Mouse (Mus musculus): ENCODE results near the gene Rpl36al. TPM values are rescaled to one million over a fixed set of nuclear protein-coding genes. Genes with fewer than 3 reads are reported as not detected.
A peak's percentile ranks its signal among the peaks of the same experiment; 100 is the strongest.

Rpl36al gene
- 891 and 1,224 TPM in 2 replicates for total RNA-seq (2017)

DNA sequence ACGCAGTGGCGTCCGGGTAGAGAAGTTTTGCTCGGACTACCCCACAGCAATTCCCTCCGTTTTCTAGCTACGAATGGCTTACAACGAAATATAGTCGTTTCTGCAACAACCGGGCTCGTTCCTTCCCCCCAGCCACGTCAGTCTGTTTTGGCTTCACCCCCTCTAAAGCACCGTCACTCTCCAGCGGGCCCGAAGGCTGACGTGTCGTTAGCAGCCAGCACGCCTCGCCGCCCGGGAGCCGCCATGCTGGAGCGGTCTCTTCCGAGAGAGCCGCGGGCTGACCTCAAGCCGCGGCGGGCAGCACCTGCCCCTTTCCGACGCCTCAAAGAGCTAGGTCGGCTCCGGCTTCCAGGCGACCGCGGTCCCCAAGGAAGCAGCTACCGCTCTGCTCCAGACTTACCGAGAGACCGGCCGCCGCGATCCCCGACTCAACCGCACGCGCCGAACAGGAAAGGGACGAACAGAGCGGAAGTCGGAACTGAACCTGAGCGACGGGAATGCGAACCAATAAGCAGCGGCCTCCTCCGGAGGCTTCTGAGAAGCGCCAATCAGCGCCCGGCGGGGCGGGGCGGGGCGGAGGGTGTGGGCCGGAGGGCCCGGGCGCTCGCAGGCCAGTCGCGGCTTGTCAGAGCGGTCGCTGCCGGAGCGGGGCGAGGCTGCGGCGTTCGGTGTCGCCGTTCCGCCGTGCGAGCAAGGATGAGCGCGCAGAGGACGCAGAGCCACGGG, at the start of gene Rpl36al, which contains the start of gene Mgat2:
TSS of gene Rpl36al (minus strand) at position 501 of the 726 bp plus-strand sequence.
TSS of gene Mgat2 (plus strand) at position 575 of the 726 bp plus-strand sequence.
- peak; percentile 93 for ATAC-seq (replicated peaks; ENCODE audit: low read depth, poor library complexity, severe bottlenecking)

DNA sequence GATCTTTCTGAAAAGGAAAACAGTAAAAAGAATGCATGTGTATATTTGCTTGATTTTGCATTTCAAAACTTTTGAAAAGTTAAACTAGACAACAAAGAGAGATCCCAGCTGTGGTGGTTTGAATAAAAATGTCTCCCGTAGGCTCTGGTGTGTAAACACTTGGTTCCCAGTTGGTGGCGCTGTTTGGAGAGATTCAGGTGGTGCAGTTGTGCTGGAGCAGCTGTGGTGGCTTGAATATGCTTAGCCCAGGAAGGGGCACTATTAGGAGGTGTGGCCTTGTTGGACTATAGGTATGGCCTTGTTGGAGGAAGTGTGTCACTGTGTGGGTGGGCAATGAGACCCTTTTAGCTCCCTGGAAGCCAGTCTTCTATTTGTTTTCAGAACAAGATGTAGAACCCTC, 45.4 kb upstream of the Rpl36al start:
- peak; percentile 68 for ATAC-seq (replicated peaks; ENCODE audit: low read depth, poor library complexity, severe bottlenecking)

DNA sequence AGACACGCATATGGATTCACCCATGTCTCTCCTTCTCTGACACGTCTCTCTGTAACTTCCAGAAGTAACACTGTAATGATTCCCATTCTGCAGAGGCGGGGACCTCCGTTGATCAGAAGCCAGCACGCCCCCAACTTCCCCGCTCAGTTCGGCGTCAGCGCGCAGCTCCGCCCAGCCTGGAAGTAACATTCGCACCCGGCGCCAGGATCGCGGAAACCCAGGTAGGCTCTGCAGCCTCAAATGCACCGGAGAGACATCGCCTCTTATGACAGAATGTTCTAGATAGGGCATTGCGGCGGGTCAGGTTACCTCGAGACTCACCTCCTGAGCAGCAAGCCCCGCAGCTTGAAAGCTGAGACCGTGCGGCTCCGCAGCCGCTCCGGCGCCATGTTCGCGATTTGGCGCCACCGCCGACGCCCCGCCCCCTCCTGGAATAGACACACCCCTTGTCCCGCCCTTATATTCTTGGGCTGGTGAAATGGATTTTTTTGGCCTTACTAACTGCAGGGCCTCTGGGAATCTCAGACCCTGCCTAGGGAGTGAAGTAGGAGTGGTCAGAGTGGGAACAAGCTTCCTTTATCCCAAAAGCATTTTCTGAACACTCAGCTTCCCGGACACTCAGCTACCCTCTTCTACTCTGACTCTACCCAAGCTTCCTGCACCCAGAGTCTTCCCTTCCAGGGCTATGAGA, 44.0 kb upstream of the Rpl36al start, which contains the start of gene Pole2:
TSS of gene Pole2 (minus strand) at position 420 of the 691 bp plus-strand sequence.
- ATAC-seq (replicated peaks; ENCODE audit: low read depth, poor library complexity, severe bottlenecking): peak; percentile 94

DNA sequence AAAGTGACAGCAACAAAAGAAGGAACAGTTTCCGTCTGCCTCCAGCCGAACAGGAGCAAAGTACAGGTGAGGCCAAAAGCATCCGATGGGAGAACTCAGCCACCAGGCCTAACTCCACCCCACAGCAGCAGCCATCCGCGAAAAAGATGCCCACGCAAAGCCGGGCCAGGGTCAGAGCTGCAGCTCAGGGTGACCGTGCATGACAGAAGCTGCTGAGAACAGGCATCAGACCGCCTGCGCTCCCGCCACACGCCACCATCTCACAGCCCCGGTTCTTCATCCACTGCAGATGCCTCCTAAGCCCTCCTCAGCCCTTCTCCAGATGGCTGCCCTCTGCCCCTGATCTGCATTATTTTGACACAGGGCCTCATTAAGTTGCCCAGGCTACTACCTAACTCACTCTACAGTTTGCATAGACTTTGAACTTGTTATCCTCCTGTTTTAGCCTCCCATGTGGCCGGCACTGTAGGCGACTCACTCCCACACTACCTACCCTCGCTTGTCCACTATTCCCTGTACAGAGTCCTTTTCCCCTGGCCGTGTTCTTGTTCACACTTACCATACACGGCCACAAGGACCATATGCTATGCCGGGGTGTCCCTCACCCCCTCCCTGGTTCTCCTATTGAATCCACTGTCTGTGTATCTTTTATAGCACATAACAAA, 36.9 kb upstream of the Rpl36al start:
- ATAC-seq (replicated peaks; ENCODE audit: low read depth, poor library complexity, severe bottlenecking): no peak

DNA sequence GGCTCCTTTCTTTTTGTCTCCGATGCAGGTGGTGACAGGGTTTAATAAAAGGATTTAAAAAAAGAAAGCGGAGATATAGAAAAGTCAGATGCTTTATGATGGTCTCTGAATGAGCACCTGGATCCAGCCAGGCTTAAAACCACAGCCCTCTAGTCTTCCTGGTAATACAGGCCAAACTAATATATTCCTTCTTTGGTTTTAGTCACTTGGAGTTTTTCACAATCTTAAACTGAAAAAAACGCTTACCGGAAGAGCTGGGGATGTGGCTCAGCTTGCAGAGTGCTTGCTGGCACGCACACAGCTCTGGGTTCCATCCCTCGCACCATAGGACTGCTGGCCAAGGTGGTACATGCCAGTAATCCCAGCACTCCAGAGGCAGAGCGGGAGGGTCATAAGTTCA, 32.7 kb upstream of the Rpl36al start:
- no peak for ATAC-seq (replicated peaks; ENCODE audit: low read depth, poor library complexity, severe bottlenecking)

DNA sequence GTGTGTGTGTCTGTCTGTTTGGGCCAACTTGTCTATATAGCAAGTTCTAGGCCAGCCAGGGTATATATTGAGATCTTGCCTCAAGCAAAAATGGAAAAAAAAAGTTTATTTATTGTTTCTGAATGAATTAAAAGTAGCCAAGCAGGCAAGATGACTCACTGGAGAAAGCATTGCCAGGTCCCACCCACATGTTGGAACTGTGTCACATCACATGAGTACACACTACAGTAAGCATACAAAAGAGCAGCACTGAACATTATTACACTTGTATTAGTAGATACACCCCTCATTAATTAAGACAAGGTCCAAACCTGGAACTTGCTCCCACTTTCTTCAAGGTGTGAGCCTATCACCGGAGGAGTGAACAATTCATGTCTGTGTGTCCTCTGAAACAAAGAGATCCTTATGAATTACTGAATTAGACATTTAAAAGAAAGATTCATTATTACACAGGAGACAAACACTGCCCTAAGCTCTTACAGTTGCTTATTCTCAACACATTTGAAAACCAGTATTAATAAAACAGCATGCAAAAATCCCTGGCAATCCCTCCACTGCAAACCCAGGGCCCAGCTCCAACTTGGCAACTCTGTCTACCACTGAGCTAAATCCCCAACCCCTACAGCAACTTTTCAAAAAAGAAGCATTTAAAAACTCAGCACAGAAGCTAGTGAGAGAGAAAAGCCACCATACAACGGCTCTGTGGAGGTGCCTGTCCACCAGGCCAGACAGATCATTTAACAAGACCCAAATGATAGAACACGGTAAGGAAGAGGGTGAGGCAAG, 31.3 kb upstream of the Rpl36al start:
- ATAC-seq (replicated peaks; ENCODE audit: low read depth, poor library complexity, severe bottlenecking): no peak

DNA sequence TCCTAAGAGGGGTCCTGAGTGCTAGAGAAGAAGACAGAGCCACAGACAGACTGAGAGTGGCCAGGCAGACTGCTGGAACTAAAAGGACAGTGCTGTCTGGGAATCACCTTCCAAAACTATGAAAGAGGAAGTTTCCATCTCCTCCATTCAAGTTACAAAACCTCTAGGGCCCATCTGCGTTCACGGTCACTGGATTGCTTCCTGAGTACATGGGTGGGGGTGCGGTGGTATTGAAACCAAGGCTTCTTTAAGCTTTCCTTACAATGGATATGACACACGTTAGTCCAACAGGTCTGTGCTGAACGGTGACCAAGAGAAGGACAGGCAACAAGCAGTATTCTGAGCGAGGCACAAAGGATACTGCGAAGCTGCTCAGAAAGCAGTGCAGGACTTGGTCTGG, 30.5 kb upstream of the Rpl36al start:
- ATAC-seq (replicated peaks; ENCODE audit: low read depth, poor library complexity, severe bottlenecking): peak; percentile 69

DNA sequence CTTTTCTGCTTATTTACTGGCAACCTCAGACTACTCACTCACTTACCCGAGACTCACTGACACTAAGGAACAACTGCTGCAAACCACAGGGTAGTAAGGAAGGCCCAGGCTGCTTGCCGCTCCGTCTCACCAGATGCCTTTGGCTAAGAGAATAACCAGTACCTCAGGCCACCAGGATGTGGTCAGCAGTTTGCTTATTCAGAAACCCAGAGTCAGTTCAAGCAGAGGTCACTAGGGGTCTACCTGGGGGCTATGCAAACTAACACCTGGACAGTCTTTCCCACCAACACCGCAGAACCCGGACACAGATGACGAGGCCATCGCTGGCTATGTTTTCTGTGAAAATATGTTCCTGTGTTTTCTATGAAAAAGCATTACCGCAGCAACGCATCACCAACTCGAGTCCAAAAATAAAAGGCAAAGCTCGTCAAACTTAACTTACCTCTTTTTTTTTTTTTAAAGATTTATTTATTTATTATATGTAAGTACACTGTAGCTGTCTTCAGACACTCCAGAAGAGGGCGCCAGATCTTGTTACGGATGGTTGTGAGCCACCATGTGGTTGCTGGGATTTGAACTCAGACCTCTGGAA, 29.4 kb upstream of the Rpl36al start:
- ATAC-seq (replicated peaks; ENCODE audit: low read depth, poor library complexity, severe bottlenecking): no peak

DNA sequence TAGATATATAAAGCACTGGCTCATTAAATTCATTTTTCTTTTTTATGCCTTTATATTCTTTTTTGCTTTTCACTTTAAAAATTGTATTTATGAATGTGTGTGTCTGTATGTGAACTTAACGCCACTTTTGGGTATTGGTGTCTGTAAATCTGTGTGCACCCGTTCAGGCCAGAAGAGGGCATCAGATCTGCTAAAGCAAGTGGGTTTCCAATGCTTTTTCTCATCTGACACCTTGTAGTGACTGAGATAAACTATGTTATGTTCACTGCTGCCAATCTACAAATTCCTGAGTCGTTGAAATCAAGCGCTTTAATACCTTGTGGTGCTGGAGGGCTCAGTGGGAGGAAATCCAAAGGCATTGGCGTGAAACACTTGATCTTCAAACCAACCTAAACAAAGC, 27.2 kb upstream of the Rpl36al start:
- ATAC-seq (replicated peaks; ENCODE audit: low read depth, poor library complexity, severe bottlenecking): no peak

DNA sequence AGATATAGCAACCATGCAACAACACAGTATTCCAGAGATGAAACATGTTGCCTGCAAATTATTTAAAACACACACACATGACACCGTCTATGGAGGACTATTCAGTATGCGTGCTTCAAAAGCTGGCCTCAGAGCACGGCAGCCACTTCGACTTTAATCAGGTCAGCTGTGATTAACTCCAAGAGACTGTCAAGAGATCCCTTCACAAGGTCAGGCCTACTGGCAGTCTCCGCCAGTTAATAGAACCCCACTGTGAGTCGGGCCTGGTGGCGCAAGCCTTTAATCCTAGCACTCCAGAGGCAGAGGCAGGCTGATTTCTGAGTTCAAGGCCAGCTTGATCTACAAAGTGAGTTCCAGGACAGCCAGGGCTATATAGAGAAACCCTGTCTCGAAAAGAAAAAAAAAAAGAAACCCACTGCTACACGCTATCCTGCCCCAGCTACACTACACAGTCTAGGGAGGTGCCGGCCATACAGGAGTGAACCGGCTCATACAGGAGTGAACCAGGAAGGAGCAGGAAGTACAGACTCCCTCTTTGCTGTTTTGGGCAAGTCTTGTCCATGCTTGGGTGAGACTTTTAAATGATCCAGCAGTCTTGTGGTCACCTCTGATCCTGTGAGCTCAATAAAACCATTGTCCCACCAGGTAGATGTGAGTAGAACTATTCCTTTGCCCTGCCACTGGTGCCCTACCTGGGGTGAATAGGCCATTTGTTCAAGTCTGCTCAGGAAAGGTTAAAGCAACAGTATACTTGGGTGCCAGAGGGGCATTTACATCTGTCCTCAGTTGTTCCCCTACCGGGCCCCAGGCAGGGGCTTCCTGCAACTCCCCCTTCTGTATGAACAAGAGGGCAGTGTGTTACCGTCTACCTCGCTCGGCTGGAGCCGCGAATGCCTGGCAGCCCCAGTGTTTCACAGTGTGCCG, 26.4 kb upstream of the Rpl36al start:
- ATAC-seq (replicated peaks; ENCODE audit: low read depth, poor library complexity, severe bottlenecking): no peak

DNA sequence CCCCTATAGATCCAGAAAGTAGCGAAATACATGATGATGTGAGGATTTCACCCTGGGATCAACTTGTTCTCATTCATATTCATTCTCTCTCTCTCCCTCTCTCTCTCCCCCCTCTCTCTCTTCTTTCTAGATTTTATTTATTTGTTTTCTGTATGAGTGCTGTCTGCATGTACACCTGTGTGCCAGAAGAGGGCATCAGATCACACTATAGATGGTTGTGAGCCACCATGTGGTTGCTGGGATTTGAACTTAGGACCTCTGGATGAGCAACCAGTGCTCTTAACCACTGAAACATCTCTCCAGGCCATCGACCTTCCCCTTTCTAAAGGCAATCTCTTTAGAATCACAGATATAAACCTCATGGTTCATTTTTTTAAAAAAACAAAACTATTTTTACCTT, 24.6 kb upstream of the Rpl36al start:
- no peak for ATAC-seq (replicated peaks; ENCODE audit: low read depth, poor library complexity, severe bottlenecking)

DNA sequence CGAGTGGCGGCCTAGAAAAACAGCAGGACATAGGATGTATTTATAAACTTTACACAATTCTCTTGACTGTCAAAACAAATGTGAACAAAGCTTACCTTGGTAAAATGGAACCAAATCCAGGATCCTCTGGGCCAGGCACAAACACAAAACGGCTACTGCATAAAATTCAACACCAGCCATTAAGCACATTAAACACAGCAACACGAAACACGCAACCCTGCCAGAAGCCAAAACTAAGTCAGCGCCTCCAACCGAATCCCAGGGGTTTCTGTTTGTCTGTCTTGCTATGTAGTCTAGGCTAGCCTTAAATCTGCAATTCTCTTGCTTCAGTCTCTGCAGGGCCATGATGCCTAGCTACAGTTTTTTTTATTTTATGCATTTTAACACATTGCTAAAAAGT, 24.0 kb upstream of the Rpl36al start:
- ATAC-seq (replicated peaks; ENCODE audit: low read depth, poor library complexity, severe bottlenecking): no peak

DNA sequence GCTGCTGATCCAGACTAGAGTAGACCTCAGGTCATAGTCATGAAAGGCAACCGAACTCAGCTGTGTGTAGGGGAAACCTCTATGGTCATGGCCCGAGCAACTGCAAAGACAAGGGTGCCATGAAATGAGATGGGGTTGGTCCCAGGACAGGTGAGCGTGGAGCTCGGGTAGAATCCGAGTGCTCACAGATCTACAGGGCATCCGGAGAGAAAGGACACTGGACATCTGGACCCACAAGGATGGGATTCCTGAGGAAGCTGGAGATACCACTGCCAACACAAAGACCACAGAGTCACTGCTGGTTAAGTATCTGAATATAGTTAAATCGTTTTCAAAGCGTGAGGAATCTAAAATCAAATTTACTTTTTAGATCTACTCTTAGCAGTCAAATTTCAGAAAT, 23.5 kb upstream of the Rpl36al start:
- ATAC-seq (replicated peaks; ENCODE audit: low read depth, poor library complexity, severe bottlenecking): no peak

DNA sequence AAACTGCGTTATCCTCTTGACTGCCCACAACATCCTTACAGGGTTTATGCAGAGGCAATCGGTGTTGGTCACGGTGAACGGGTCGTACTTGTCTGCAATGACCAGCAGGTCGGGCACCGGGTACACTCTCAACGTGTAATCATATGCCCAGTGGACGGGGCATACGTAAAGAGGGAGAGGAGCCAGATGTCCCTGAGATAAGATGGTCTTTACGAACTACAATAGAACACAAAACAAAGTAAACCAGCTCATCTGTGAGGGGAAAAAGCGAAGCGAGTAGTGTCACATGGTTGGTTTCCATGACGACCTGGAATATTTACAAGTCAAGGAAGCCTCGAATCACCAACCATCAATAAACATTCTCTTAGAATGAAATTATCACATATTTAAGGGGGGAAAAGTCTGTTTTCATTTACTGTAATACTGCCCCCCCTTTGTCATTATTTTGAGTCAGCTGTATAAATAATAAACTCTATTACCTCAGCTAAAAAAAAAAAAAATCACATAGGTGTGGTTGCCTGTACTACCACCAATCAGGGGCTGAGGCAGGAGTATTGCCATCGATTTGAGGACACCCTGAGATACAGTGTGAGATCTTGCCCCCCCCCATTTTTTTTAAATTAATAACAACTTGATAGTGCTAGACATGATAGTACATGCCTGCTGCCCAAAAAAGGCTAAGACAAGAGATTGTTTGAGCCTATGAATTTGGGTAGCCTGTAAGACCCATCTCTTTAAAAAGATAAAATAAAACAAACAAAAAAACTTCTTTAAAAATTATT, 20.4 kb upstream of the Rpl36al start, which contains the start of gene Gm49384:
TSS of gene Gm49384 (minus strand) at position 216 of the 782 bp plus-strand sequence.
- ATAC-seq (replicated peaks; ENCODE audit: low read depth, poor library complexity, severe bottlenecking): no peak

DNA sequence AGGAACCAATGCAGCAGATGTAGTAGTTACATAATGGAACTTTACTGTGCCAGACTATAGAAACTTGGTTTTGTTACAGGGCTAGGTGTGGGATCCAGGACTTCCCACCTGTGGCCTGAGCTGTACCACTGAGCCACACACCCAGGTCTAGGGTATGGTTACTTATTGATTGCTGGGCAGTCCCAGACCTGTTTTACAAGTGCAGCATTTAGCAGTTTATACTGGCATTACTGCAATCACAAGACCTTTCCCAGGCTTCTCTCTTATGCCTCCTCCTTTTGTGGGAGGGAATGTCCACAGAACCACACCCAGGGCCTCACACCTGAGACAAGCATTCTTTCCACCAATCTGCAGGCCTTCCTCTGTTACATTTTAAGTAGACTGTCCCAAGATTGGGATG, 15.1 kb upstream of the Rpl36al start:
- no peak for ATAC-seq (replicated peaks; ENCODE audit: low read depth, poor library complexity, severe bottlenecking)

DNA sequence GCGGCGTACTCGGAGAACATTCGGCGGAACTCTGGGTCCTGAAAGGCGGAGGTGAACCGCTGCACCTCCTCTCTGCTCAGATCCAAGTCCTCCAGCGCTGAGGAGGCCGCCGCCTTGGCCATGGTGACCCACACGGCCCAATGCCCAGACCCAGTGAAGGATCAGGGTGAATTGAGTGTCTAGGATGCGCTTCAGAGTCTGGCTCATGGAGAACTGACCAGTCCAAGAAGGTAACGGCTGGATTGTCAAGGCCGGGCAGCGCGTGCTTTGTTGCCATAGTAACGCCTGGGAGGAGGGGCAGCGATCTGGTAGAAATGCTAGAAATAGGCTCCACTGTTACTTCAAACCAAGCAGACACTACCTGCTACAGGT, 14.3 kb upstream of the Rpl36al start, which contains the start of gene Dnaaf2:
TSS of gene Dnaaf2 (minus strand) at position 266 of the 372 bp plus-strand sequence.
- peak; percentile 45 for ATAC-seq (replicated peaks; ENCODE audit: low read depth, poor library complexity, severe bottlenecking)

DNA sequence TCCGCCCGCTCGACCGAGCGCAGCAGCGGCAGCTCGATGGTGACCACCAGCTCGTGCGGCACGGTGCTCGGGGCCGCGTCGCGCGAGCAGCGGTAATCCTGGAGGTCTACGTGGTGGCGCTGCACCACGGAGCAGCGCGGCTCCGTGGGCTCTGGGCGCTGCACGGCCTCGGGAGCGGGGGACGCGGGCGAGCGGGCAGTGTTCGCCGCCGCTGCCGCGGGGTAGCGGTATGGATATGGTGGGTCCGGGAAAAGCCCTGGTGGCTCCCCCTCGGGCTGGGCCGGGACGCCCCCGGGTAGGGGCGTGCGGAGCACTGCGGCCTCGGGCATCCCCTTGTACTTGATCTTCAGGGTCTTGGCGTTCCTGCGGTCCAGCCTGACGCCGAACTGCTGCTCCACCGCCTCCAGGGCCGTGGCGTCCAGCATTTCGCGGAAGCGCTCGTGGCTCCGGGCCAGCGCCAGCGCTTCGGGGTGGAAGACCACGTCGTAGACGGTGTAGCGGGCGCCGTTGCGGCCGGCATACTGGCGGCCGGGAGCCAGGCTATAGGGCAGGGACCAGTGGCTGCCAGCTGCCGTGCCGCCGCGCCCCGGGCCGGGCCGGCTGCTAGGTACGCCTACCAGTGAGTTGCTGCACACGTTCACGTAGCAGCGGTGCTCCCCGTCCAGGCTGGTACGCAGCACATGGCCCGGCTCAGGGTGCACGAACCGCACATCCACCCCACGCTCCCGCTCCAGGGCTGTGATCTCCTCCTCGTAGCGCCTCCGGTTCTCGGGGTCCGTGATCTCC, 13.7 kb upstream of the Rpl36al start:
- peak; percentile 57 for ATAC-seq (replicated peaks; ENCODE audit: low read depth, poor library complexity, severe bottlenecking)

Measured in common myeloid progenitor, adult 5-6 weeks (primary cell).